Mouse (Mus musculus) liver, embryonic 14.5 days (tissue): ENCODE measurements around the gene Id3.
"Not testable (repeated sequence)": the region's sequence is repeated elsewhere in the genome, so short reads cannot be mapped to it uniquely, and the experiment has no call there.

ENCODE experiments used
- CTCF ChIP-seq: IDR thresholded peaks from 2 replicates; pipeline ENCODE4 v1.5.1; 2016; ENCODE audit warnings: antibody characterized with exemption, low read depth, control low read depth
- EP300 ChIP-seq: IDR thresholded peaks from 2 replicates; pipeline ENCODE4 v1.6.1; 2016; ENCODE audit warnings: antibody characterized with exemption, low read depth

- TF ChIP-seq CTCF, EP300: not testable (repeated sequence)
Observed at GRCm38 (mm10) chr4:136101753-136102152, 41.5 kb upstream of the Id3 start.
